Mouse (Mus musculus): ENCODE results near the gene Frem1.

The Frem1 gene

GRCm38 (mm10) chr4:82933698-82934210, 118.4 kb downstream of the Frem1 start:
- DNase-seq (ENCODE audit: low read depth in 1 of 2, low spot score in 2 of 2) = peak in 1 of 2 experiments; percentile 27

GRCm38 (mm10) chr4:82930079-82930478, 122.1 kb downstream of the Frem1 start:
- no peak for DNase-seq (ENCODE audit: low read depth in 1 of 2, low spot score in 2 of 2)

- no peak for DNase-seq (ENCODE audit: low read depth in 1 of 2, low spot score in 2 of 2)
Observed at GRCm38 (mm10) chr4:82921962-82922361, 130.2 kb downstream of the Frem1 start.

- DNase-seq (ENCODE audit: low read depth in 1 of 2, low spot score in 2 of 2) = peak in 1 of 2 experiments; percentile 2
Observed at GRCm38 (mm10) chr4:82918625-82919024, 133.5 kb downstream of the Frem1 start.

GRCm38 (mm10) chr4:82916678-82917050, 135.5 kb downstream of the Frem1 start:
- no peak for DNase-seq (ENCODE audit: low read depth in 1 of 2, low spot score in 2 of 2)

DNA sequence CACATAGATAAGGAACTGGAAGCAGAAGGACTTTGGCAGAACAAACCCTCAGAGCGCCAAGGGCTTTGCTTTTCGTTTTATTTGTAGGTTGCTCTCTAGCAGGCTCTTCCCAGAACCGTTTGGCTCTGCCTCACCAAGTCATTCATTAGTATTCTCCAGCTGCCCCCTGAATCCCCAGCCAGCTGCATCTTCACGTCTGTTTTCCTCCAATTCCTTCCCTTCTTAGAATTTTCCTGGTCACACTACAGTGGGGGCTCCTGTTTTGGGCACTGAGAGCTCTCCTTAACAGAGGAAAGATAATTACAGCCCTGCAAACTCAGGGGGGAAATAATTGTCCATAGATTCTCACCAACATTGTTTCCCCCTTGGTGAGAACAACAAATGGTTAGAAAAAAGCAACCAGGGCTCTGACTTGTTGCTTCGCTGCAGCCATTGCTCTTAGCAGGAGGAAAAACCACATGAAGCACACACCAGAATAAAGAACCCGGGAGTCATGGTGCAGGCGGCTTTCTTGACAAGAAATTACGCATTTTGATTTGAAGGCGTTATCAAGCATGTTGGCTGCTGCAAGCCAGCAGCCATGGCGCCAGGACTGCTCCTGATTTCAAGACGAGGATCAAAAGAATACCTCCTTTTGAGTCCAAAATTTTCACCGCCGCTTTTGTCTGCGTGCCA, 136.0 kb downstream of the Frem1 start:
- DNase-seq (ENCODE audit: low read depth in 1 of 2, low spot score in 2 of 2) = no peak

DNA sequence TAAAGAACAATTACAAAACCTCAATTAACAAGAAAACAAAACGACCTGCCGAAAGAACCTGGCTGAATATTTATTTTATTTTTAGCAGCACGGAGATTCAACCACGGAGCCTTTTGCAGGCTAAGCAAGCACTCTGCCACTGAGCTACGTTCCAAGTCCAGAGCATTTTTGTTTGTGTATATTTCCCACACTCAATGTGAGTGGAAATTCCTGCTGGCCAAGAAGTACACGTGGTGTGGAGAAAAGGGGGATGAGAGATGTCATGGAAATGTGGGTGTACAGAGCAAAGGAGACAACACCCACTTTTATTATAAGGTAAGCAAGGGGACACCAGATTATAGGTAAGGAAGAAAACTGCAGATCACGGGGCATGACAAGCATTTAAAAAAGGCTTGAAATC, 136.6 kb downstream of the Frem1 start:
- DNase-seq (ENCODE audit: low read depth in 1 of 2, low spot score in 2 of 2) = no peak

GRCm38 (mm10) chr4:82914601-82915143, 137.5 kb downstream of the Frem1 start:
- DNase-seq (ENCODE audit: low read depth in 1 of 2, low spot score in 2 of 2) = no peak

DNA sequence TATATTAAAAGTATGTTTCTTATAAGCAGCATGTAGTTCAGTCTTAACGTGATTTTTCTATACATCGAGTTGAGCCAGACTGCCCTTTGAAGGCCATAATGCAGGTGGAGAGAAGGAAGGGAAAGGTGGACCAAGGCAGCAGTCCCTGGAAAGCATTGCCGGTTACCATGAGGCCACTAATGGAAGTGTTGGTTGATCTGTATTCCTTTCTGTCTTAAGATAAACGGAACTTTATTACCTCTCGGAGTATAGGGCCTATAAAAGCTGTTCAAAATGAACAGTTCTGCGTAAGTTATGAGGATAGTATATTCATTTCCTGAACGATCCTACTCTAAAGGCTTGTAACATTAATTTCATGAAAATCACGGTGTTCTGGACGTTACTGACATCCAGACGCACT, 156.9 kb downstream of the Frem1 start:
- no peak for DNase-seq (ENCODE audit: low read depth in 1 of 2, low spot score in 2 of 2)

DNA sequence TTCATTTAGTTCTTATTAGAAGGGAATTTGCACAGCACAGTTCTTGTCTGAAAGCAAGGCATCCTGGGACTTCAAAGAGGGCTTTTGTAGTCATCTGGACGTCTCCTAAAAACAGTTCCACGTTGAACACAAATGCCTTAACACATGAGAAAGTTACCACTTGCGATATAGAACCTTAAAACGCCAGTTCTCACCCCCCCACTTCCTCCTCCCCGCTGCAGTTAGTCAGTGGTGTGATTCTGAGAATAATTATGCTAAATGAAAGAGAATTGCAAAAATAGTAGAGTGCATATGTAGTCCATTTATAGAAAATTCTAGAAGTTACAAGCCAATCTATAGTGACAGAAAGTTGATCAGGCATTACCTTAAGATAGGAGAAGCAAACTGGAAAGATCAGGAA, 159.9 kb downstream of the Frem1 start:
- no peak for DNase-seq (ENCODE audit: low read depth in 1 of 2, low spot score in 2 of 2)

DNA sequence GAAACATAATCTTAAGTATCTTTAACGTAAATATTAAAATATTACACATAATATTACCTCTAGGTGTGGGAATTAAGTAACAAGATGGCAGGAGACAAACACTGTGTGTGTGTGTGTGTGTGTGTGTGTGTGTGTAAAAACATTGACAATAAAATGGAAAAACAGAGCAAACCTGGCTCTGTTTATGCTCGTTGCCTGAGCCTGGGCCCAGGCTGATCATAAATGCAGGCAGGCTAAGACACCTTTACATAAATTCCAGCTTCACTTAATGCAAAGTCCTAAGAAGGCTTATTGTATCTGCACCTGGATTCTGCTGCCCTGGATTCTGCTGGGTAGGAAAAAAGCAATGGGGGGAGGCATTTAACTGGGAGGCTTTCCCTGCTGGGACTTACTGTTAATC, 160.6 kb downstream of the Frem1 start:
- DNase-seq (ENCODE audit: low read depth in 1 of 2, low spot score in 2 of 2) = no peak

DNA sequence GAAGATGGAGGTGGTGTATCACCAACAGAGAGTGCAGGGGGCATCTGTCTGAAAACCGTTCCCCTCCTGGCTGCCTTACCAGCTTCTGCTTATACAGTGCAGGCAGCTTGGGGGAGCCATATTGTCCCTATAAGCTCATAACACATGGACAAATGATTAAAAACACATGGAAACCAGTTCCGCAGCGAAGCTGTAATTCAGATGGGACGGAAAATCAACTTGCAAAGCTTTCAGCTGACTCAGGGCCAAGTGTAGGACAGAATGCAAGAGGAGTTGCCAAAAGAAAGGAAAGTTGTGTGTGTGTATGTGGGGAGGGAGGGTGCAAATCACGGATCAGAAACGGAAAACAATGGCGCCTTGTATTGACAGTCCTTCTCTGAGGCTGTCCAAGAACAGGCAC, 161.1 kb downstream of the Frem1 start:
- DNase-seq (ENCODE audit: low read depth in 1 of 2, low spot score in 2 of 2) = no peak

DNA sequence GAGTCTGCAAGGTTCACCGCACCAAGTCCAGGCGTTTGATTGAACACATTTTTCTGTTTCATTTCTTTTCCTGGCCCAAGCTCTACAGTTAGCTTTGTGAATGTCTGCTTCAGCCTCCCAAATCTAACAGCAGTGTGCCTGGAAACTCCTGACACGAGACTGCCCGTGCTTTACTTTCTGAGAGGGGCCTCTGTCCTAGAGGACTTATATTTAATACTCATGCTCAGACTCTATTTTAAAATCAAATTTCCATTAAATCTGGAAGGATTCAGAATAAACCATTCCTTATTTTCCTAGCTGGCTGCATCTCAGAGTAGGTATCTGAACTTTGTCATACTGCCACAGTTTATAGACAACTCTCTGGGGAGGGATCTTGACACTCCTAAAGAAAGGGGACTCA, 161.6 kb downstream of the Frem1 start:
- DNase-seq (ENCODE audit: low read depth in 1 of 2, low spot score in 2 of 2) = no peak

- no peak for DNase-seq (ENCODE audit: low read depth in 1 of 2, low spot score in 2 of 2)
Observed at GRCm38 (mm10) chr4:82886148-82886547, 166.0 kb downstream of the Frem1 start.

DNA sequence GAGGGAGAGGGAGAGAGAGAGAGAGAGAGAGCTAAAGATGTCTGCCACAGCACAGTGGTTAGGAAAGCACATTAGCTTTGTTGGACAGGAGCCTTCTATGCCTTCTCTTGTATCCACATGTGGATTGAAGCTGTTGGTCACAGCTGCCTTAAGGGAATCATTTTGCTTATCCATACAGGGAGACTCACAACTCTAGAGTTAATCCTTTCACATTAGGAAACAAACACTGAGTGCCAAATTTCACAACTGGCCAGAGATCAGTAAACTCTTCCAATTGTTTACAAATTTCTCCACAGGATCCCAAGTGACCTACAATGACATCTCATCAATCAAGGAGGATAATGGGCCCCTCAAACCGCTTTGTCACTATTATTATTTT, 166.6 kb downstream of the Frem1 start:
- DNase-seq (ENCODE audit: low read depth in 1 of 2, low spot score in 2 of 2) = no peak

DNA sequence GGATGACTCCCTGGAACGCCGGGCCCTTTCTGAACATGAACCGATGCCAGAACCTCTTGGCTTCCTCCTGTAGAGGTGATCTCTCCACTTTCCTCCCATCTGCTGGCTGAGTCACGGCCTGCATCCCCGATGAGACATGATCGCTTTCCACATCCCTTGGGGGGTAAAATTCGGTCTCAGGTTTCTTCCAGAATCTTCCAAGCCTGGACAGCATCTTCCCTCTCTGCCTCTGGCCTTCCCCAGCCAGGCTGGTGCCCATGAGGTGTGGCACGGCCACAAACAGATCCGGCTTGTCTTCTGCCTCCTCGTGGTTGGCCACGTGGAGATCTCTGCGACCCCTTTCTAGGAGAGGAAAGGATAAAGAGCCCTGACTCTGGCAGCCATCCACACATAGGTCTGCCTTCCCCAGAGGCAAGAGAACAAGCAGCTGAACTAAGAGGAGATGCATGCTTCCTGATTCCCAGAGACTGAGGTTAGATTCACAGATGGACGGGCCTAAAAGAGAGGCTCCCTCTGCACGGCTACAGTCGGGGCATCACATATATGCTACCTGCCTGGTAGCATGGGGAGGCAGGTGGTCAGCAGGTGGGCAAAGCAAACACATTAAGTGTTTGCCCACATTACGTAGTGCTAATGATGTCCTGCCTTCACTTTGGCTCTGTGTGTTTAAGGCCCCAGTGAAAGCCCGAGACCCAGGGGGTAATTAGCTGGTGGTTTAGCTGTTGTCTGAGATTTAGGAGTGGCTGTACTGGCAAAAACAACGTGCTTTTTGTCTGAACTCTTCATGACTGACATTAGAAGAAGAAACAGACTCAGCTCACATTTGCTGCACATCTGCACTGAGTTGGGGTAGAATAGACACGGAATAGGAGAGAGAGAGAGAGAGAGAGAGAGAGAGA, 167.3 kb downstream of the Frem1 start, which contains the start of gene Cer1:
Cer1 (minus strand) TSS at position 513 of the 899 bp plus-strand sequence.
- DNase-seq (ENCODE audit: low read depth in 1 of 2, low spot score in 2 of 2) = no peak

DNA sequence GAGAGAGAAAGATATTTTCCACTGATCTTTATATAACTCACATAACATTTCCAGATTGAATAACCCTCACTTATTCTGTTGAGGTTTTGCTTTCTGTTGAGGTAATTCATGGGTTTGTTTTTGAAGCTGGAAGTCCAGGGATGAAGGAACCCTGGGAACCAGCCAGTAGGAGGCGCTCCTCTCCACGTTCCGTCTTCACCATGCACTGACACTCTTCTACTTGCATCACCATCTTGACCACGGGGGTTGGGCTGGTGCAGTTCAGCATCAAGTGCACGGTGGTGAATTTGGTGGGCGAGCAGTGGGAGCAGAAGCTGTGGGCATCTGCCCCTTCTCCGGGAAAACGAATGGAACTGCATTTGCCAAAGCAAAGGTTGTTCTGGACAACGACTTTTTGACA, 169.6 kb downstream of the Frem1 start:
- DNase-seq (ENCODE audit: low read depth in 1 of 2, low spot score in 2 of 2) = no peak

DNA sequence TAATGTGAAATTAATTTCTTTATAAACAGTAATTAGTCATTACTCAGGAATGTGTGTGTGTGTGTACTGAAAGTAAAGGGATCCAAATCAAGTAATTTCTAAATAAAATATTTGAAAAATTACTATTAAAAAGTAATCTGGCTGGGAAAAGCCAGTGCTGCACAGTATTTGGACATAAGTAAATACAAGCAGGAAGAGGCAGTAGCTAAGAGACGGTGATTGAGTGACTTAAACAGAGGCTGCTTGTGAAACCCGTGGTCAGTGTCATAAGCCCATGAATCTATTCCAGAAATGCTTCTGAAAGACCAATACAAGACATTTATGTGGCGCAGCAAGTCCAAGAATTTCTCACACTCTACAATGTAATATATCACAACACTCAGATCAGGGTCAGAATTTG, 170.8 kb downstream of the Frem1 start:
- DNase-seq (ENCODE audit: low read depth in 1 of 2, low spot score in 2 of 2) = no peak

GRCm38 (mm10) chr4:82880243-82880642, 171.9 kb downstream of the Frem1 start:
- no peak for DNase-seq (ENCODE audit: low read depth in 1 of 2, low spot score in 2 of 2)

GRCm38 (mm10) chr4:82879152-82879551, 173.0 kb downstream of the Frem1 start:
- DNase-seq (ENCODE audit: low read depth in 1 of 2, low spot score in 2 of 2) = no peak

- DNase-seq (ENCODE audit: low read depth in 1 of 2, low spot score in 2 of 2) = no peak
Observed at GRCm38 (mm10) chr4:82876656-82877055, 175.5 kb downstream of the Frem1 start.

DNA sequence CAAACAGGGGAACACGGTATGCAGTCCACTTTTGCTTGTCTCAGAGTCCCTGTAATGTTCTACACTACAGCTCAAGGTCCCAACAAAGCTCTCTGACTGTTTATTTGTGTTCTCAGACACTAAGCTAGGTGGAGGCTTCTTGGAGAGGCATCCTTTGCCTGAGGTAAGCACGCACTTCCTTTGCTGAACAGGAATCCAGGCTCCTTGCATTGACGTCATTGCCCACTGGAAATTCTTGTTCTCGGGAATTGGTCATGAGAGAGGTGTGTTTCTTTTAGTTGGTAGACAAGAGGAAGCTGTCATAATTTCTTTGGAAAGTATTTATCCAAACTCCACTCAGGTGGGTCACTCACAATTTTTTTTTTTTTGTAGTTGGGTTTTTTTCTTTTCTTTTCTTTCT, 176.6 kb downstream of the Frem1 start:
- no peak for DNase-seq (ENCODE audit: low read depth in 1 of 2, low spot score in 2 of 2)
